Mouse (Mus musculus) forebrain, embryonic 16.5 days (tissue): Measurements from ENCODE around the gene Tha1. TPM values are rescaled to one million over a fixed set of nuclear protein-coding genes. Genes with fewer than 3 reads are reported as not detected.

Experiments
- ATAC-seq: fragments of 200-750 bp; cut with Nextera tagmentation; 2 replicates; pipeline ENCODE4 v1.8.0; 2017; ENCODE audit warnings: mild to moderate bottlenecking, moderate library complexity
- H3K27ac ChIP-seq: fragments of 300-500 bp; sonication (generic); 2 replicates; pipeline ENCODE4 v1.5.1; 2014; ENCODE audit warnings: low read length, control low read depth
- H3K27me3 ChIP-seq: fragments of 300-500 bp; sonication (generic); replicated peaks from 2 replicates; pipeline ENCODE4 v1.6.1; 2014; ENCODE audit warnings: low read length; ENCODE audit not compliant: control insufficient read depth, insufficient read depth
- H3K36me3 ChIP-seq: fragments of 300-500 bp; sonication (generic); 2 replicates; pipeline ENCODE4 v1.6.1; 2014; ENCODE audit not compliant: control insufficient read depth, insufficient read depth
- H3K4me1 ChIP-seq: fragments of 300-500 bp; sonication (generic); replicated peaks from 2 replicates; pipeline ENCODE4 v1.6.1; 2014; ENCODE audit warnings: low read length; ENCODE audit not compliant: control insufficient read depth, insufficient read depth
- H3K4me2 ChIP-seq: fragments of 300-500 bp; sonication (generic); 2 replicates; pipeline ENCODE4 v1.6.1; 2014; ENCODE audit warnings: mild to moderate bottlenecking, low read length, control low read depth
- H3K4me3 ChIP-seq: fragments of 300-500 bp; sonication (generic); replicated peaks from 2 replicates; pipeline ENCODE4 v1.5.1; 2014; ENCODE audit warnings: mild to moderate bottlenecking, low read length, control low read depth
- H3K9ac ChIP-seq: fragments of 300-500 bp; sonication (generic); replicated peaks from 2 replicates; pipeline ENCODE4 v1.6.1; 2014; ENCODE audit warnings: low read depth, low read length, control low read depth
- H3K9me3 ChIP-seq: fragments of 300-500 bp; sonication (generic); 2 replicates; pipeline ENCODE4 v1.6.1; 2016; ENCODE audit warnings: low read length; ENCODE audit not compliant: control insufficient read depth
- WGBS: fragments of 180-500 bp; shearing (Covaris S2); extraction: QIAGEN DNeasy Blood & Tissue Kit; methylation state at CpG from one replicate; pipeline ENCODE4 v1.1.7; 2014; 5-methylcytosine and 5-hydroxymethylcytosine counted together
- polyA plus RNA-seq: library from polyadenylated mRNA; unstranded; fragments of >200 nt; fragmentation: Nextera tagmentation; extraction: Ambion mirVana; gene quantifications from 2 replicates; pipeline ENCODE4 v1.2.1, GENCODE M21; 2015

Gene Tha1
- polyA plus RNA-seq, 1 experiment from 2014 or later: 5.4 TPM

GRCm38 (mm10) chr11:117832086-117832969 is 41.0 kb downstream of the Tha1 start:
- WGBS: 17% methylated on average over 28 of the region's 28 CpGs
- ATAC-seq: peak; percentile 79
- Histone ChIP-seq H3K27ac (no peak overlapping the region), H3K4me2 (peak overlapping the region; percentile 53), H3K27me3 (no peaks in the 10 kb centered on the region), H3K4me1 (peaks cover 15% of the 10 kb centered on the region), H3K9me3 (no peaks in the 10 kb centered on the region), H3K4me3 (peak overlapping the region; percentile 42), H3K36me3 (no peaks in the 10 kb centered on the region), H3K9ac (peak overlapping the region; percentile 50)

GRCm38 (mm10) chr11:117830401-117830800 is 42.9 kb downstream of the Tha1 start:
- no peak overlapping the region for H3K4me3 ChIP-seq
- 55% methylated on average over 9 of the region's 9 CpGs for WGBS
- H3K27me3 ChIP-seq: no peaks in the 10 kb centered on the region
- no peak overlapping the region for H3K27ac ChIP-seq
- H3K36me3 ChIP-seq: no peaks in the 10 kb centered on the region
- peaks cover 26% of the 10 kb centered on the region for H3K4me1 ChIP-seq
- ATAC-seq: no peak
- no peak overlapping the region for H3K9ac ChIP-seq
- H3K9me3 ChIP-seq: no peaks in the 10 kb centered on the region
- H3K4me2 ChIP-seq: no peak overlapping the region

DNA sequence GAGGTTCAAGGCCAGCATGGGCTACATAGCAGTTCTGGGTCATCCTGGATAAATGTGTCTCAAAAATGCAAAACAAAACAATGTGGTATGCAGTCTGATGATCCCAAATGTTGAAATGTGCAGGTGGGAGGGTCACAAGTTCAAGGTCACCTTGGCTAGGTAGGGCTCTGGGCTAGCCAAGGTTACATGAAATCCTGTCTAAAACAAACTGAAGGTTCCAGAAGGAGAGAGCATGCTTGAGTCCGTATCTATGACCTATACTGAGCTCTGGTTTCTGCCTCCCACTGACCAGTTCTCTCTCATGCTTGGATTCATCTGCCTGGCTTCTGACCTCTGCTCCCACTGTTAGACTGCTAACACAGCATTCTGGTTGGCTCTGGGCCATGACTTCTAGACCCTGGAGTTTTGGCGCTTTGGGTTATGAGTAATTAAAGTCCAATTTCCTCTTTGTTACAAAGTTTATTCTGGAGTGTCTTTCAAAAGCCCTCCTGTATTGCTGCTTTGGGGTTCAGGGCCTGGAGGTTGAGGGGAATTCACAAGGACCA is 43.5 kb downstream of the Tha1 start:
- WGBS: 87% methylated on average over 2 of the region's 2 CpGs
- Histone ChIP-seq H3K36me3 (no peaks in the 10 kb centered on the region), H3K9ac (no peak overlapping the region), H3K9me3 (no peaks in the 10 kb centered on the region), H3K4me1 (peaks cover 30% of the 10 kb centered on the region), H3K27me3 (no peaks in the 10 kb centered on the region), H3K4me3 (no peak overlapping the region), H3K4me2 (no peak overlapping the region), H3K27ac (no peak overlapping the region)
- no peak for ATAC-seq

GRCm38 (mm10) chr11:117828888-117829604 is 44.2 kb downstream of the Tha1 start:
- no peaks in the 10 kb centered on the region for H3K27me3 ChIP-seq
- H3K27ac ChIP-seq: no peak overlapping the region
- H3K4me3 ChIP-seq: no peak overlapping the region
- no peaks in the 10 kb centered on the region for H3K36me3 ChIP-seq
- no peaks in the 10 kb centered on the region for H3K9me3 ChIP-seq
- ATAC-seq: no peak
- H3K4me1 ChIP-seq: peaks cover 35% of the 10 kb centered on the region
- 56% methylated on average over 9 of the region's 9 CpGs for WGBS
- H3K4me2 ChIP-seq: no peak overlapping the region
- H3K9ac ChIP-seq: no peak overlapping the region

- Histone ChIP-seq H3K9ac (no peak overlapping the region), H3K4me1 (peaks cover 37% of the 10 kb centered on the region), H3K27me3 (no peaks in the 10 kb centered on the region), H3K27ac (no peak overlapping the region), H3K36me3 (no peaks in the 10 kb centered on the region), H3K4me3 (no peak overlapping the region), H3K9me3 (no peaks in the 10 kb centered on the region), H3K4me2 (no peak overlapping the region)
- ATAC-seq: no peak
- 72% methylated on average over 18 of the region's 18 CpGs for WGBS
Observed at GRCm38 (mm10) chr11:117828149-117828887, 45.0 kb downstream of the Tha1 start.

DNA sequence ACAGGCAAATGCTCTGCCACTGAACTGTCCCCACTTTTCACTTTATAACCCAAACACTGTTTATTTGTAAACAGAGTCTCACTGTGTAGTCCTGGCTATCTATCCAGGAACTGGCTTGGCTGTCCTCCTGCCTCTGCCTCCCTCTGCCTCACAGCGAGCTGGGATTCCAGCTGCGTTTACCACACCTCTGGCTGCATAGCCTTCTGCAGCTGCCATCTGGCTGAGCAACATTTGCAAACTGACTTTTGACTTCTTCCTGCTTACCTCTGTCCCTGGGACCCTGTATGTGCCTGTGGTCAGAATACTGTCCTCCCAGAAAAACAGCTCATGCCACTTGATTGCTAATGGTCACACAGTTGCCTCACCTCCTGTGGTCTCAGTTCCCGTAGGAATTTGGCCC is 45.9 kb downstream of the Tha1 start:
- Histone ChIP-seq H3K4me1 (peaks cover 36% of the 10 kb centered on the region), H3K9me3 (no peaks in the 10 kb centered on the region), H3K36me3 (no peaks in the 10 kb centered on the region), H3K27me3 (no peaks in the 10 kb centered on the region), H3K4me2 (no peak overlapping the region), H3K9ac (no peak overlapping the region), H3K4me3 (no peak overlapping the region), H3K27ac (no peak overlapping the region)
- 66% methylated on average over 3 of the region's 3 CpGs for WGBS
- no peak for ATAC-seq

GRCm38 (mm10) chr11:117826916-117827315 is 46.4 kb downstream of the Tha1 start:
- no peak for ATAC-seq
- Histone ChIP-seq H3K27ac (no peak overlapping the region), H3K4me2 (peak overlapping the region; percentile 76; the same call in 1 of the 2 replicates), H3K4me3 (no peak overlapping the region), H3K27me3 (no peaks in the 10 kb centered on the region), H3K4me1 (peaks cover 31% of the 10 kb centered on the region), H3K9me3 (no peaks in the 10 kb centered on the region), H3K36me3 (no peaks in the 10 kb centered on the region), H3K9ac (no peak overlapping the region)
- 53% methylated on average over 8 of the region's 8 CpGs for WGBS

DNA sequence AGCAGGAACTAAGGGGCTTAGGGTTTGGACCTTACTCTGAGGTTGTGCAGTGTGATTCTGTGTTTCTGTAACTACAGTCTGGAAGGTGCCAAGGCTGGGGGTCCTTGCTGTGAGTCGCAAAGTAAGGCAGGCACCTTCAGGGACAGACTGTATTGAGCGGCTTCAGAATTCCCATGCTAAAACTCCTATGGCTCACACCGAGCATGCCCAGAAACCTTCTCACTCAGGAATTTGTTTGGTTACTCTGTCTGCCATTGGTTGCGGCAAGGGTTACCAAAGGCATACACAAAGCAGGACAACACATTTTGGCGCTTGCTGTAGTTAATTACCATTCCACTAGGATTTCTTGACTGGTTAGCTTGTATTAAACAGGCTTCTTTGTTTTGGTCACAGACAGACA is 47.1 kb downstream of the Tha1 start:
- peak overlapping the region; percentile 50 for H3K4me3 ChIP-seq
- H3K27me3 ChIP-seq: no peaks in the 10 kb centered on the region
- H3K9me3 ChIP-seq: no peaks in the 10 kb centered on the region
- peak overlapping the region; percentile 47 for H3K27ac ChIP-seq
- peak overlapping the region; percentile 76 for H3K4me2 ChIP-seq
- 3% methylated on average over 5 of the region's 5 CpGs for WGBS
- no peaks in the 10 kb centered on the region for H3K36me3 ChIP-seq
- H3K9ac ChIP-seq: peak overlapping the region; percentile 53
- H3K4me1 ChIP-seq: peaks cover 31% of the 10 kb centered on the region
- ATAC-seq: peak; percentile 21
